Mouse (Mus musculus): ENCODE measurements around the gene Cd69. TPM values are rescaled to one million over a fixed set of nuclear protein-coding genes. Genes with fewer than 3 reads are reported as not detected.

Cd69 gene
- polyA plus RNA-seq (2017; shearing (Covaris generic)), result 808 TPM

DNA sequence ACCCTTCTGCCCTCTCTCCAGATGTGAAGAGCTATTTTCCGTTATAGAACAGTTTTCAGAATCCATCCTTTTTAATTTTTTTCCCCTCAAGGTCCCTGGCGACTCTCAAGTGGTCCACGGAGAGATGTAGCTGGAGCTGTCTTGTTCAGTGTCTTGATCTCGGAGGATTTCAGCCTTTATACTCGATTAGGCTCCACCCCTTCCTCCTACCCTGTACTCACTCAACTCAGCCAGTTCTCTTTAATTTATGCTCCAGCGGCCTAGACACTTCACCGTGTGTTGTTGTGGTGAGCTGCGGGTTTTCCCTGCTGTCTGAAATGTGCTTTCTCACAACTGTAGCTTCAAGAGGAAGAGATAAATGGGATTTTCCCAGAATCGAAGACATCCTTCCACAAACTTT is at the start of gene Cd69:
Gene Cd69, minus strand, starts transcription at position 217 of the 400 bp plus-strand sequence.

Other genes starting within 250 kb of the Cd69 start
- 10.4 TPM for gene Klrb1f, start 229.5 kb downstream of the Cd69 start, polyA plus RNA-seq (2017; shearing (Covaris generic))
- not detected for gene Clec2e, start 174.5 kb downstream of the Cd69 start, polyA plus RNA-seq (2017; shearing (Covaris generic))
- 25.9 TPM for gene Clec2d, start 94.8 kb downstream of the Cd69 start, polyA plus RNA-seq (2017; shearing (Covaris generic))
- gene 4922502D21Rik, start 56.4 kb upstream of the Cd69 start, polyA plus RNA-seq (2017; shearing (Covaris generic)), result not detected
- not detected for gene Clec12a, start 67.3 kb upstream of the Cd69 start, polyA plus RNA-seq (2017; shearing (Covaris generic))
- gene Clec12b, start 110.4 kb upstream of the Cd69 start, polyA plus RNA-seq (2017; shearing (Covaris generic)), result not detected
- 0.09 TPM for gene Clec1b, start 121.9 kb upstream of the Cd69 start, polyA plus RNA-seq (2017; shearing (Covaris generic))
- not detected for gene Clec9a, start 133.4 kb upstream of the Cd69 start, polyA plus RNA-seq (2017; shearing (Covaris generic))
- not detected for gene Clec1a, start 176.6 kb upstream of the Cd69 start, polyA plus RNA-seq (2017; shearing (Covaris generic))
- 0.10 TPM for gene Olr1, start 231.7 kb upstream of the Cd69 start, polyA plus RNA-seq (2017; shearing (Covaris generic))
- gene Tmem52b, start 237.1 kb upstream of the Cd69 start, polyA plus RNA-seq (2017; shearing (Covaris generic)), result not detected